ENCODE assay signal across 17 mouse cellular contexts in genomic region chr11:6859898-6860858, GRCm38 (mm10). TPM values are rescaled to one million over a fixed set of nuclear protein-coding genes. Genes with fewer than 3 reads are reported as not detected.
DNase-seq lines count a peak whose midpoint lies in the region; ATAC-seq lines count a peak whose summit lies in the region.
"Had no signal": no experiment of that assay in that cellular context is flagged by ENCODE, and none has a peak within 500 bp of the region (broad histone marks: within the 10 kb centered on the region; RNA-seq: fewer than 3 reads in every experiment).

No protein-coding gene starts in this region.

- ATAC-seq in forebrain, embryonic 12.5 days (ENCODE audit: low FRiP score): peak; percentile 84
- ATAC-seq in neural tube, embryonic 12.5 days (ENCODE audit: low FRiP score, low read depth): peak; percentile 81

- no peaks in the 10 kb centered on the region; the same call in 1 of the 2 replicates for H3K27me3 ChIP-seq in forebrain, embryonic 12.5 days
- H3K27me3 ChIP-seq in neural tube, embryonic 12.5 days (replicated peaks): no peaks in the 10 kb centered on the region
- H3K27me3 ChIP-seq: lung, embryonic 15.5 days had no signal

- WGBS in forebrain, embryonic 12.5 days: 30% methylated on average over 11 of the region's 11 CpGs
- WGBS in neural tube, embryonic 12.5 days: 32% methylated on average over 11 of the region's 11 CpGs

- peaks cover 22% of the 10 kb centered on the region for H3K4me1 ChIP-seq in forebrain, embryonic 12.5 days
- peaks cover 15% of the 10 kb centered on the region for H3K4me1 ChIP-seq in neural tube, embryonic 12.5 days
- H3K4me1 ChIP-seq: lung, embryonic 15.5 days had no signal

- no peaks in the 10 kb centered on the region for H3K9me3 ChIP-seq in forebrain, embryonic 12.5 days
- no peaks in the 10 kb centered on the region for H3K9me3 ChIP-seq in neural tube, embryonic 12.5 days
- H3K9me3 ChIP-seq: lung, embryonic 15.5 days had no signal

- DNase-seq in cerebellum, postnatal 10 days: peak; percentile 68
- DNase-seq in cerebellum, postnatal 36 days: no peak
- DNase-seq in layer of hippocampus, adult 9-10 months (ENCODE audit: low spot score): peak; percentile 16
- DNase-seq in adrenal gland, postnatal 25 days: no peak
- DNase-seq in lung, postnatal 10 days: no peak
- no peak for DNase-seq in frontal cortex, postnatal 25 days (ENCODE audit: low spot score in 2 of 2)
- DNase-seq: adrenal gland, adult 2 months; cerebellum, adult 9-10 months; kidney, adult 18-20 months had no signal

- no peaks in the 10 kb centered on the region for H3K36me3 ChIP-seq in forebrain, embryonic 12.5 days (replicated peaks)
- no peaks in the 10 kb centered on the region for H3K36me3 ChIP-seq in neural tube, embryonic 12.5 days
- H3K36me3 ChIP-seq: lung, embryonic 15.5 days had no signal

- H3K9ac ChIP-seq in forebrain, embryonic 12.5 days: no peak overlapping the region
- H3K9ac ChIP-seq in neural tube, embryonic 12.5 days: no peak overlapping the region
- H3K9ac ChIP-seq: lung, embryonic 15.5 days had no signal

- 0 out of 2 replicates have a peak overlapping the region, but pooled peaks have one; percentile 13 for H3K27ac ChIP-seq in forebrain, embryonic 12.5 days
- H3K27ac ChIP-seq in neural tube, embryonic 12.5 days: 0 out of 2 replicates have a peak overlapping the region, but pooled peaks have one; percentile 32
- H3K27ac ChIP-seq: lung, embryonic 15.5 days had no signal

- H3K4me2 ChIP-seq in forebrain, embryonic 12.5 days: peak overlapping the region; percentile 6; the same call in 1 of the 2 replicates
- H3K4me2 ChIP-seq in neural tube, embryonic 12.5 days (replicated peaks): peak overlapping the region; percentile 18; the same call in 1 of the 2 replicates
- H3K4me2 ChIP-seq: heart, embryonic 11.5 days; lung, embryonic 15.5 days had no signal

- H3K4me3 ChIP-seq in forebrain, embryonic 12.5 days (replicated peaks): no peak overlapping the region
- H3K4me3 ChIP-seq in neural tube, embryonic 12.5 days: no peak overlapping the region
- H3K4me3 ChIP-seq: lung, embryonic 15.5 days had no signal

RNA-seq across cellular contexts. Expression of gene Gm11983, which starts 22.7 kb away (rescaled TPM):
- polyA plus RNA-seq in forebrain, embryonic 12.5 days (2016; fragmentation: Nextera tagmentation; extraction: Ambion mirVana): not detected in 2 replicates
- polyA plus RNA-seq in neural tube, embryonic 12.5 days (2016; fragmentation: Nextera tagmentation; extraction: Ambion mirVana): not detected in 2 replicates
- total RNA-seq in adrenal gland, postnatal 25 days (2021): not detected in 2 replicates
- total RNA-seq: adrenal gland, adult 2 months; left cerebral cortex, postnatal 25 days; MEL; neutrophil, adult 5-6 weeks had no signal
- polyA plus RNA-seq: adrenal gland, adult 2 months; heart, embryonic 11.5 days; lung, embryonic 15.5 days; spleen, adult 2 months had no signal

Comparison
In these comparisons a context has a peak if more than half of its experiments do, and no peak if none do; other contexts are left out.
1. DNase-seq: peak in cerebellum, postnatal 10 days (2 of 2) and layer of hippocampus, adult 9-10 months (single experiment); none in cerebellum, postnatal 36 days (0 of 2), adrenal gland, postnatal 25 days (single experiment), lung, postnatal 10 days (single experiment) and frontal cortex, postnatal 25 days (0 of 2).